Comparison of ENCODE assay signal across 1 mouse cellular context in genomic region chr6:40470916-40471719, GRCm38 (mm10).
TF ChIP-seq lines count a peak whose summit lies in the region.

Gene Ssbp1 (plus strand): TSS chr6:40471352.

TF ChIP-seq in CH12.LX, 34 proteins besides CTCF, POLR2A, EP300 and RAD21 (continued from another document):
- peak; percentile 53; the same call in 1 of the 2 replicates for TF ChIP-seq ZNF384 (IDR thresholded peaks at IDR 0.05; ENCODE audit: low read depth, low read length)
- no peak for TF ChIP-seq SMC3 (IDR thresholded peaks at IDR 0.05; ENCODE audit: low read depth, low read length)
- TF ChIP-seq NRF1 (IDR thresholded peaks at IDR 0.05; ENCODE audit: low read depth, low read length): 0 out of 2 replicates have a peak, but pooled peaks have one; percentile 31
- TF ChIP-seq UBTF (IDR thresholded peaks at IDR 0.05; ENCODE audit: low read depth, low read length): no peak; the same call in 1 of the 2 replicates
- TF ChIP-seq TCF12 (IDR thresholded peaks at IDR 0.05; ENCODE audit: low read depth, low read length): peak; percentile 94
- TF ChIP-seq MXI1 (IDR thresholded peaks at IDR 0.05; ENCODE audit: low read depth, low read length): peak; percentile 92
- peak; percentile 91; the same call in 1 of the 2 replicates for TF ChIP-seq POLR2AphosphoS2 (IDR thresholded peaks at IDR 0.05; ENCODE audit: low read depth, low read length)
- no peak for TF ChIP-seq CHD1 (IDR thresholded peaks at IDR 0.05; ENCODE audit: low read depth, low read length)
- TF ChIP-seq PAX5 (IDR thresholded peaks at IDR 0.05; ENCODE audit: low read length): no peak
- no peak for TF ChIP-seq JUN (IDR thresholded peaks at IDR 0.05; ENCODE audit: insufficient read depth, low read depth, low read length)
- peak; percentile 71 for TF ChIP-seq MAX (IDR thresholded peaks at IDR 0.05; ENCODE audit: low read length)
- TF ChIP-seq MAFK (IDR thresholded peaks at IDR 0.05; ENCODE audit: insufficient replicate concordance, low read length): 0 out of 2 replicates have a peak, but pooled peaks have one; percentile 21
- peak; percentile 99 for TF ChIP-seq NELFE (IDR thresholded peaks at IDR 0.05; ENCODE audit: low read depth, low read length)
- TF ChIP-seq CHD2 (IDR thresholded peaks at IDR 0.05; ENCODE audit: low read length): peak; percentile 100
